Mouse (Mus musculus) heart, embryonic 10.5 days (tissue): Measurements from ENCODE around the gene H2-M10.6. TPM values are rescaled to one million over a fixed set of nuclear protein-coding genes. Genes with fewer than 3 reads are reported as not detected.

Experiments used
- DNase-seq: peaks from one replicate; pipeline ENCODE4 v3.0.0-alpha.2; 2017; ENCODE audit warnings: low spot score
- H3K27ac ChIP-seq: fragments of 300-500 bp; sonication (generic); 2 replicates; pipeline ENCODE4 v1.5.1; 2016; ENCODE audit warnings: mild to moderate bottlenecking
- H3K27me3 ChIP-seq: fragments of 300-500 bp; sonication (generic); 2 replicates; pipeline ENCODE4 v1.6.1; 2016; ENCODE audit warnings: mild to moderate bottlenecking; ENCODE audit not compliant: poor library complexity, insufficient read depth, severe bottlenecking
- H3K36me3 ChIP-seq: fragments of 300-500 bp; sonication (generic); 2 replicates; pipeline ENCODE4 v1.6.1; 2016; ENCODE audit warnings: mild to moderate bottlenecking, moderate library complexity
- H3K4me1 ChIP-seq: fragments of 300-500 bp; sonication (generic); 2 replicates; pipeline ENCODE4 v1.6.1; 2016; ENCODE audit warnings: mild to moderate bottlenecking
- H3K4me3 ChIP-seq: fragments of 300-500 bp; sonication (generic); 2 replicates; pipeline ENCODE4 v1.5.1; 2016; ENCODE audit warnings: mild to moderate bottlenecking, moderate library complexity
- H3K9me3 ChIP-seq: fragments of 300-500 bp; sonication (generic); 2 replicates; pipeline ENCODE4 v1.6.1; 2016; ENCODE audit warnings: mild to moderate bottlenecking, moderate library complexity
- WGBS: fragments of 180-500 bp; shearing (Covaris S2); methylation state at CpG from one replicate; pipeline ENCODE4 v1.1.7; 2016; 5-methylcytosine and 5-hydroxymethylcytosine counted together
- polyA plus RNA-seq: library from polyadenylated mRNA; unstranded; fragments of >200 nt; fragmentation: Nextera tagmentation; extraction: Ambion mirVana; gene quantifications from 2 replicates; pipeline ENCODE4 v1.2.1, GENCODE M21; 2016

Gene H2-M10.6
- polyA plus RNA-seq, 1 experiment from 2014 or later: not detected

- Histone ChIP-seq H3K27me3 (no peaks in the 10 kb centered on the region), H3K4me1 (no peaks in the 10 kb centered on the region), H3K27ac (no peak overlapping the region), H3K9me3 (no peaks in the 10 kb centered on the region), H3K4me3 (no peak overlapping the region), H3K36me3 (no peaks in the 10 kb centered on the region)
- DNase-seq: no peak
- 85% methylated on average over 2 of the region's 2 CpGs for WGBS
Measured at GRCm38 (mm10) chr17:36828488-36828887, 16.5 kb downstream of the H2-M10.6 start.

GRCm38 (mm10) chr17:36830470-36830869 lies 18.5 kb downstream of the H2-M10.6 start:
- Histone ChIP-seq H3K27me3 (no peaks in the 10 kb centered on the region), H3K36me3 (no peaks in the 10 kb centered on the region), H3K27ac (no peak overlapping the region), H3K9me3 (no peaks in the 10 kb centered on the region), H3K4me1 (no peaks in the 10 kb centered on the region), H3K4me3 (no peak overlapping the region)
- no peak for DNase-seq
- WGBS: 70% methylated on average over 3 of the region's 3 CpGs

- Histone ChIP-seq H3K4me3 (no peak overlapping the region), H3K27ac (no peak overlapping the region), H3K9me3 (no peaks in the 10 kb centered on the region), H3K4me1 (peaks cover 8% of the 10 kb centered on the region; the same call in 1 of the 2 replicates), H3K27me3 (no peaks in the 10 kb centered on the region), H3K36me3 (no peaks in the 10 kb centered on the region)
- peak; percentile 71 for DNase-seq
- 61% methylated on average over 4 of the region's 4 CpGs for WGBS
Measured at GRCm38 (mm10) chr17:36832694-36833093, 20.7 kb downstream of the H2-M10.6 start.

- peak; percentile 68 for DNase-seq
- WGBS: 27% methylated on average over 12 of the region's 12 CpGs
- no peaks in the 10 kb centered on the region for H3K9me3 ChIP-seq
- peak overlapping the region; percentile 79 for H3K4me3 ChIP-seq
- H3K36me3 ChIP-seq: no peaks in the 10 kb centered on the region
- no peaks in the 10 kb centered on the region for H3K27me3 ChIP-seq
- H3K27ac ChIP-seq: peak overlapping the region; percentile 96; the same call in 1 of the 2 replicates
- peaks cover 8% of the 10 kb centered on the region; the same call in 1 of the 2 replicates for H3K4me1 ChIP-seq
Measured at GRCm38 (mm10) chr17:36835591-36836426, 23.8 kb downstream of the H2-M10.6 start.

GRCm38 (mm10) chr17:36836427-36836812 lies 24.4 kb downstream of the H2-M10.6 start:
- DNase-seq: no peak
- Histone ChIP-seq H3K27ac (peak overlapping the region; percentile 96), H3K36me3 (no peaks in the 10 kb centered on the region), H3K4me3 (peak overlapping the region; percentile 79), H3K4me1 (peaks cover 8% of the 10 kb centered on the region; the same call in 1 of the 2 replicates), H3K27me3 (no peaks in the 10 kb centered on the region), H3K9me3 (no peaks in the 10 kb centered on the region)
- 13% methylated on average over 3 of the region's 3 CpGs for WGBS

- no peaks in the 10 kb centered on the region for H3K36me3 ChIP-seq
- H3K4me1 ChIP-seq: peaks cover 8% of the 10 kb centered on the region; the same call in 1 of the 2 replicates
- under 1% methylated on average over 49 of the region's 58 CpGs for WGBS
- no peaks in the 10 kb centered on the region for H3K27me3 ChIP-seq
- H3K27ac ChIP-seq: peak within 1 kb of the TSS; percentile 96
- H3K9me3 ChIP-seq: no peaks in the 10 kb centered on the region
- peak within 1 kb of the TSS; percentile 79 for H3K4me3 ChIP-seq
- DNase-seq: peak; percentile 99
Measured at GRCm38 (mm10) chr17:36836874-36837647, 25.1 kb downstream of the H2-M10.6 start, which contains the start of gene Trim26. TSS of gene Trim26 (plus strand) at chr17:36837134.

GRCm38 (mm10) chr17:36839001-36839400 lies 27.0 kb downstream of the H2-M10.6 start:
- WGBS: 77% methylated on average over 5 of the region's 5 CpGs
- no peak overlapping the region for H3K27ac ChIP-seq
- H3K36me3 ChIP-seq: 0 out of 2 replicates have a peak, but pooled peaks cover 2% of the 10 kb centered on the region
- H3K4me1 ChIP-seq: peaks cover 19% of the 10 kb centered on the region
- no peak overlapping the region for H3K4me3 ChIP-seq
- no peaks in the 10 kb centered on the region for H3K9me3 ChIP-seq
- no peak for DNase-seq
- no peaks in the 10 kb centered on the region for H3K27me3 ChIP-seq

- H3K27me3 ChIP-seq: no peaks in the 10 kb centered on the region
- no peak overlapping the region for H3K4me3 ChIP-seq
- 0 out of 2 replicates have a peak, but pooled peaks cover 2% of the 10 kb centered on the region for H3K36me3 ChIP-seq
- H3K4me1 ChIP-seq: peaks cover 23% of the 10 kb centered on the region
- WGBS: 71% methylated on average over 3 of the region's 3 CpGs
- no peak for DNase-seq
- H3K9me3 ChIP-seq: no peaks in the 10 kb centered on the region
- H3K27ac ChIP-seq: no peak overlapping the region
Measured at GRCm38 (mm10) chr17:36839931-36840330, 28.0 kb downstream of the H2-M10.6 start.

GRCm38 (mm10) chr17:36840961-36841445 lies 29.0 kb downstream of the H2-M10.6 start:
- DNase-seq: no peak
- no peak overlapping the region for H3K27ac ChIP-seq
- no peak overlapping the region for H3K4me3 ChIP-seq
- no peaks in the 10 kb centered on the region for H3K9me3 ChIP-seq
- no peaks in the 10 kb centered on the region for H3K27me3 ChIP-seq
- H3K36me3 ChIP-seq: 0 out of 2 replicates have a peak, but pooled peaks cover 2% of the 10 kb centered on the region
- H3K4me1 ChIP-seq: peaks cover 25% of the 10 kb centered on the region

- Histone ChIP-seq H3K27ac (no peak overlapping the region), H3K9me3 (no peaks in the 10 kb centered on the region), H3K4me1 (peaks cover 17% of the 10 kb centered on the region), H3K4me3 (no peak overlapping the region), H3K36me3 (0 out of 2 replicates have a peak, but pooled peaks cover 2% of the 10 kb centered on the region), H3K27me3 (no peaks in the 10 kb centered on the region)
- no peak for DNase-seq
- WGBS: 72% methylated on average over 7 of the region's 7 CpGs
Measured at GRCm38 (mm10) chr17:36843696-36844095, 31.7 kb downstream of the H2-M10.6 start.

- H3K9me3 ChIP-seq: no peaks in the 10 kb centered on the region
- no peak overlapping the region for H3K4me3 ChIP-seq
- H3K27me3 ChIP-seq: no peaks in the 10 kb centered on the region
- H3K27ac ChIP-seq: peak overlapping the region; percentile 22; the same call in 1 of the 2 replicates
- no peak for DNase-seq
- H3K4me1 ChIP-seq: peaks cover 17% of the 10 kb centered on the region
- 0 out of 2 replicates have a peak, but pooled peaks cover 2% of the 10 kb centered on the region for H3K36me3 ChIP-seq
Measured at GRCm38 (mm10) chr17:36844286-36844719, 32.3 kb downstream of the H2-M10.6 start.

GRCm38 (mm10) chr17:36844725-36845124 lies 32.8 kb downstream of the H2-M10.6 start:
- Histone ChIP-seq H3K9me3 (no peaks in the 10 kb centered on the region), H3K4me3 (no peak overlapping the region), H3K27ac (no peak overlapping the region), H3K36me3 (0 out of 2 replicates have a peak, but pooled peaks cover 2% of the 10 kb centered on the region), H3K27me3 (no peaks in the 10 kb centered on the region), H3K4me1 (peaks cover 17% of the 10 kb centered on the region)
- WGBS: 82% methylated on average over 1 of the region's 1 CpGs
- DNase-seq: no peak
